Mouse (Mus musculus): ENCODE data around the gene Tcam1. TPM values are rescaled to one million over a fixed set of nuclear protein-coding genes. Genes with fewer than 3 reads are reported as not detected.

Gene Tcam1
- total RNA-seq, 2 experiments from 2014 or later: 0.04 to 0.09 TPM

DNA sequence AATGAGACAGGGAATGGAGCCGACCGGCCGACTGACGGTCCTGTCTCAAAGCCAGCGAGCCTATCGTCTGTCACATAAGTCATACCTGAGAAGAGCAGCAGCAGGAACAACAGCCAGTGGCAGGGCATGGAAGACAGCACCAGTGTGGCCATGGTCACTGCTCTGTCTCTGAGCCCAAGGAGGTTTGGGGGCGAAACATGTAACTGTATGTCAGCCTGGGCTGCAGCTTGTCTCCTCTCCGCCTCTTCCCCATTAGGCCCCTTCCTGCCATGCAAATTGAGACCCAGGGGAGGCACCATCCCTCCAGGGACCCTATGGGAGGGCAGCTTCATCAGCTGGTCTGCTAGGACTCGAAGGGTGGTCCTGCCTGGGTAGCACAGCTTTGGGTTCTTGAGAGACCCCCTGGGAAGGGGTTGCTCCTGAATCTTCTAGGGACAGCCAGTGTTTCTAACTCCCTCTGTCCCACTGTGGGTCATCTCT is 37.9 kb downstream of the Tcam1 start, which contains the start of gene Cd79b:
Cd79b (minus strand) TSS at position 430 of the 480 bp plus-strand sequence.
- ATAC-seq (ENCODE audit: poor library complexity, severe bottlenecking): peak; percentile 29

DNA sequence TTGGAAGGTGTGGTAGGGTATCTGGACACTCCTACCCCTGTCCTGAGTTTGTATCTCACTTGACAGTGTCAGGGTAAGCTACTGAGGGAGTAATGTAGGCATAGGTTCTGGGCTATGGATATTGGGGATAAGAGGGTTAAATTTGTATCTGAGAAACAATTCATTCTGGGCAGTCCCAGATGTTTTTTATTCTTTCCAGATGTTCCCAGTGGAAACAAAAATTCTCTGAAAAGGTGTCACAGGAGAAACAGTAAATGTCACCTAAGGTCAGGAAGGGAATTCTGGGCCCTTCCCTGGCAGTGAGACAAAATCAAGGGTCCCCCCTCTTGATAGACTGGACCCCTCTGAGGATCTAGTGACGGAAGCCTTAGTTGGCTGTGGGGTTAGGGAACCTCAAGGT is 39.9 kb downstream of the Tcam1 start:
- no peak for ATAC-seq (ENCODE audit: poor library complexity, severe bottlenecking)

DNA sequence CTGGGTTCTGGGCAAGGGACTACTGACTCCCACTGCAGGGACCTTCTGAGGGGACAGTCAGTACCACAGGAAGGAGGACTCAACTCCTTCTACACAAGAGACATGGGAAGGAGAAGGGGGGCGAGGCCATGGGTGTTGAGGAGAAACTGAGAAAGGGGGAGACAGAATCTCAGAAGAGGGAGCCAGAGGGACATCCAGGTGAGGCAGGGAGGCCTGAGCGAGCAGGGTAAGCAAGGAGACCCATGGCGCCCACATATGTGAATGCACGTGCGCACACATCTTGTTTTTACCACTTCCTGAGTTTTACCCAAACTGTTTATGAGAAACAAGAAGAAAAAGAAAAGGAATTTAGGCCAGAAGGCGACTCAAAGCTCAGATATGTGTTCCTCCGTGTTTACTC is 41.3 kb downstream of the Tcam1 start:
- no peak for ATAC-seq (ENCODE audit: poor library complexity, severe bottlenecking)

DNA sequence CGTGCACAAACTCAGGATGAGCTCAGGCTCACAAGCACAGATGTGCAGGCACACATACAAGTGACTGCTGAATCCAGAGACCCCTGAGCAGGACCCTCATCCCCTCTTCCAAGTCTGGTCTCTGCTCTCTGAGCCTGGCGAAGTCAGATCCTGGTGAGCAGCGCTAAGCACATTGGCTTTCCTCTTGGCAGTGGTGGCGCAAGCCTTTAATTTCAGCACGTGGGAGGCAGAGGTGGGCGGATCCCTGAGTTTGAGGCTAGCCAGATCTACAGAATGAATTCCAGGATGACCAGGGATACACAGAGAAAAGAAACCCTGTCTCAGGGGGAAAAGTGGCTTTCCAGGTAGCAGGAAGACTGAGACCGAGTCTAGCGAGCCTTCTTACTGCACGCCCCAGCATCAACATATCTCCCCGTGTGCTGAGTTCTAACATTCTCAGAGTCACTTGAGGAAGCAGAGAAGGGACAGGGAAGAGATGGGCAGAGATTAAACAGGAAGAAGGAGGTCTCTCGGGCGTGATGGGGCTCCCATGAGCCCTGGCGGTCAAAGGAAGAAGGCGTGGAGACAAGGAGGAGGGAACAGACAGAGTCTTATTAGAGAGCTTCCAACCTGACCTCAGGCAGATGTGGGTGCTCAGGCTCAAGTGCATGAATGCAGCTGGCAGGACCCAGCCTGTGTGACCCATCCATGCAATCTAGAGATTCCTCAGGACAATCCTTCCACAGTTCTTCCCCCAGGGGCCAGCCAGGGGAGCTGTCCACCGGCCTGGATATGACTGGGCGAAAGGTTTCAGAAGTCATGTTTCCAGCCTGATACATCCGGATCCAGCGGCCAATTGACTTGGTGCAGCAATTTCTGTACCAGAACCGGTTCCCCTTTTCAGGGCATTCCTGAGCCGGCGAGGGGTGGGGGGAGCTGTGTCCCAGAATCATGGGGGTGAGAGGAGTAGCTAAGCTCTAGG is 42.2 kb downstream of the Tcam1 start:
- peak; percentile 78 for ATAC-seq (ENCODE audit: poor library complexity, severe bottlenecking)

DNA sequence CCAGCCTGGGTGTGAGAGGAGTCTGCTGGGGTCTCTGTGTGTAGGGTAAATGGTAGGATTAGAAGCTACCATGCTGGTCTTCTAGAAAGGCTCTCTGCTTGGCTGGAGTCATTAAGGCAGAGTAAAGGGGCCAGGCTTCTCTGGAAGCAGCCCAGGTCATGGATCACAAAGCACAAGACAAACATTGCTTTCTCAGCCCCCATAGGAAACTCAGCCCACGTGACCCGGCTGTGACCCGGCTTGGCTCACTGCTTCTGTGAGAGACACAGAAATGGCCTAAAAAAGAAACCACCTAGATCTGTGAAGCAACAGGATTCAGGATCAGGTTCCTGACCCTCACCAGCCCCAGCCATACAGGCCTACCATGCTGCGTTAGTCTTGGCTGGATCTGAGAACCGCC is 48.4 kb downstream of the Tcam1 start:
- ATAC-seq (ENCODE audit: poor library complexity, severe bottlenecking): no peak

DNA sequence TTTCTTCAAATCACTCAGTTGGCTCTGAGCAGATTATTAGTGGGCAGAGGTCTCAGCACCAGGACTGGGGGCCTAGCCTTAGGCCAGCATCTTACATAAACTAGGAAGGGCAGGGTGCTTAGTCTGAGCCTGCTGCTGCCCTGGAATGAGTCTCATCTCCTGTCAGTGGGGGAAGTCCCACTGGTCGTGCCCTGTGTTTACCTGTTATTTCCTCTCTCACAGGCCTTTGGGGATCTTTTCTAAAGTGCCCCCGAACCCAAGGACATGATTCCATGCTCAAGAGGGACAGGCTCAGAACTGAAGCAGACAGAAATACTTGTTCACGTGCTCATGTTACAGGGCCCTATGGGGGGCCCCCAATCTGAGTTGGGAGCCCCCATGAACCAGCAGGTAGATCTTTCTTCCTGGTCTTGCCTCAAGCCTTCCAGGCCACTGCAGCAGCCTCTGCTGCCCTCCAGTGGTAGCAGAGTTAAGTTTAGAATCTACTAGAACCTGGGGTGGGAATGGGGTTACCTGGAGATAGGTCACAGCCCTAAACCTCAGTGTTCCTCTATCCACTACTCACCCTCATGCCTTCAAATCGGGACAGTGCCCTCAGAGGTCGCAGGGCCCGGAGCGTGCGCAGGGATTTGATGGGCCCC is 49.2 kb downstream of the Tcam1 start:
- ATAC-seq (ENCODE audit: poor library complexity, severe bottlenecking): peak; percentile 58

DNA sequence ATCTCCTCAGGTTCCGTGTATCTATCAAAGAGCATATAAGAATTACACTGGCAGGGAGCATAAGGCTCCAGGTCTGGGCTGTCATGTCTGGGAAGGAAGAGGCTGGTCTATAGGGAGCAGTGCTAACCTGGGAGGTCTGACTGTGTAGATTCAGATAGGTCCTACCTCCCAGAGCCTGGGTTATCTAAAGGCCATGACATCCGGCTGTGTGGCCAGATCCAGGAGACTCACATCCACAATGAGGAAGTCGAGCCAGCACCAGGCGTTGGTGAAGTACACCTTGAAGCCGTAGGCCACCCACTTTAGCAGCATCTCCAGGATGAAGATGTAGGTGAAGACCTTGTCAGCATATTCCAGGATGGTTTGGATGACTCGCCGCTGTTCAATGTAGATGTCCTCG is 50.0 kb downstream of the Tcam1 start:
- ATAC-seq (ENCODE audit: poor library complexity, severe bottlenecking): no peak

GRCm38 (mm10) chr11:106328521-106328920 is 52.0 kb downstream of the Tcam1 start:
- ATAC-seq (ENCODE audit: poor library complexity, severe bottlenecking): no peak

- 0 out of 2 replicates have a peak, but pooled peaks have one; percentile 25 for ATAC-seq (ENCODE audit: poor library complexity, severe bottlenecking)
Observed at GRCm38 (mm10) chr11:106329128-106329527, 52.7 kb downstream of the Tcam1 start.

GRCm38 (mm10) chr11:106329682-106330081 is 53.2 kb downstream of the Tcam1 start:
- peak; percentile 52; the same call in 1 of the 2 replicates for ATAC-seq (ENCODE audit: poor library complexity, severe bottlenecking)

- ATAC-seq (ENCODE audit: poor library complexity, severe bottlenecking): no peak
Observed at GRCm38 (mm10) chr11:106332458-106332857, 56.0 kb downstream of the Tcam1 start.

GRCm38 (mm10) chr11:106334066-106334465 is 57.6 kb downstream of the Tcam1 start:
- no peak for ATAC-seq (ENCODE audit: poor library complexity, severe bottlenecking)

- no peak for ATAC-seq (ENCODE audit: poor library complexity, severe bottlenecking)
Observed at GRCm38 (mm10) chr11:106338029-106338428, 61.6 kb downstream of the Tcam1 start.

Other genes with a start within 250 kb of the Tcam1 start
- gene Dcaf7, start 239.8 kb upstream of the Tcam1 start, total RNA-seq (2015): 40.4 and 42.5 TPM in 2 replicates
- 45.6 and 49.4 TPM in 2 replicates for gene Dcaf7, start 239.8 kb upstream of the Tcam1 start, total RNA-seq (2017)
- 2.9 and 4.2 TPM in 2 replicates for gene Taco1, start 210.6 kb upstream of the Tcam1 start, total RNA-seq (2015)
- gene Taco1, start 210.6 kb upstream of the Tcam1 start, total RNA-seq (2017): 9.3 and 10.2 TPM in 2 replicates
- 45.0 and 50.4 TPM in 2 replicates for gene Map3k3, start 192.1 kb upstream of the Tcam1 start, total RNA-seq (2015)
- gene Map3k3, start 192.1 kb upstream of the Tcam1 start, total RNA-seq (2017): 67.4 and 81.8 TPM in 2 replicates
- 1.4 TPM in 1 of 2 replicates, not detected in the other for gene Gm10840, start 115.8 kb upstream of the Tcam1 start, total RNA-seq (2015)
- gene Gm10840, start 115.8 kb upstream of the Tcam1 start, total RNA-seq (2017): not detected in 2 replicates
- 242 and 247 TPM in 2 replicates for gene Limd2, start 115.8 kb upstream of the Tcam1 start, total RNA-seq (2015)
- 56.3 and 61.8 TPM in 2 replicates for gene Limd2, start 115.8 kb upstream of the Tcam1 start, total RNA-seq (2017)
- gene Strada, start 74.5 kb upstream of the Tcam1 start, total RNA-seq (2015): 27.2 and 28.3 TPM in 2 replicates
- 20.3 and 26.1 TPM in 2 replicates for gene Strada, start 74.5 kb upstream of the Tcam1 start, total RNA-seq (2017)
- gene Ccdc47, start 60.3 kb upstream of the Tcam1 start, total RNA-seq (2015): 25.8 and 36.0 TPM in 2 replicates
- gene Ccdc47, start 60.3 kb upstream of the Tcam1 start, total RNA-seq (2017): 110 and 156 TPM in 2 replicates
- 28.6 and 30.3 TPM in 2 replicates for gene Ddx42, start 59.7 kb upstream of the Tcam1 start, total RNA-seq (2015)
- 51.7 and 62.6 TPM in 2 replicates for gene Ddx42, start 59.7 kb upstream of the Tcam1 start, total RNA-seq (2017)
- 13.0 and 14.0 TPM in 2 replicates for gene Ftsj3, start 20.6 kb upstream of the Tcam1 start, total RNA-seq (2015)
- gene Ftsj3, start 20.6 kb upstream of the Tcam1 start, total RNA-seq (2017): 46.6 and 59.1 TPM in 2 replicates
- gene Psmc5, start 20.5 kb upstream of the Tcam1 start, total RNA-seq (2015): 34.4 and 41.0 TPM in 2 replicates
- gene Psmc5, start 20.5 kb upstream of the Tcam1 start, total RNA-seq (2017): 52.7 and 63.9 TPM in 2 replicates
- 56.0 and 66.2 TPM in 2 replicates for gene Smarcd2, start 3.7 kb upstream of the Tcam1 start, total RNA-seq (2015)
- 253 and 270 TPM in 2 replicates for gene Smarcd2, start 3.7 kb upstream of the Tcam1 start, total RNA-seq (2017)
- not detected in 2 replicates for gene Gh, start 25.2 kb downstream of the Tcam1 start, total RNA-seq (2015)
- gene Gh, start 25.2 kb downstream of the Tcam1 start, total RNA-seq (2017): not detected in 2 replicates
- gene Cd79b, start 38.1 kb downstream of the Tcam1 start, total RNA-seq (2015): 29.3 and 35.4 TPM in 2 replicates
- 12.6 and 15.4 TPM in 2 replicates for gene Cd79b, start 38.1 kb downstream of the Tcam1 start, total RNA-seq (2017)
- gene Scn4a, start 76.6 kb downstream of the Tcam1 start, total RNA-seq (2015): 0.07 TPM in 1 of 2 replicates, not detected in the other
- gene Scn4a, start 76.6 kb downstream of the Tcam1 start, total RNA-seq (2017): not detected in 2 replicates
- not detected in 2 replicates for gene Prr29, start 88.8 kb downstream of the Tcam1 start, total RNA-seq (2015)
- gene Prr29, start 88.8 kb downstream of the Tcam1 start, total RNA-seq (2017): not detected in 2 replicates
- 24.5 and 28.2 TPM in 2 replicates for gene Icam2, start 111.4 kb downstream of the Tcam1 start, total RNA-seq (2015)
- gene Icam2, start 111.4 kb downstream of the Tcam1 start, total RNA-seq (2017): 49.3 and 62.2 TPM in 2 replicates
- gene Ern1, start 211.2 kb downstream of the Tcam1 start, total RNA-seq (2015): 37.9 and 43.1 TPM in 2 replicates
- gene Ern1, start 211.2 kb downstream of the Tcam1 start, total RNA-seq (2017): 28.8 and 35.0 TPM in 2 replicates

Measured in megakaryocyte, adult 5-6 weeks (primary cell).